Mouse (Mus musculus): ENCODE results near the gene Dcdc2a. TPM values are rescaled to one million over a fixed set of nuclear protein-coding genes. Genes with fewer than 3 reads are reported as not detected.

Gene Dcdc2a
- polyA plus RNA-seq, 1 experiment from 2014 or later = not detected

- no peak overlapping the region for H3K4me3 ChIP-seq (ENCODE audit: inconsistent target)
- WGBS (ENCODE audit: missing documents) = 91% methylated on average over 4 of the region's 4 CpGs
- no peaks in the 10 kb centered on the region for H3K36me3 ChIP-seq (ENCODE audit: inconsistent target)
- no peak overlapping the region for H3K27ac ChIP-seq
- no peaks in the 10 kb centered on the region for H3K79me2 ChIP-seq (ENCODE audit: inconsistent target)
Measured at GRCm38 (mm10) chr13:25067183-25067582, 11.4 kb downstream of the Dcdc2a start.

- WGBS (ENCODE audit: missing documents) = 89% methylated on average over 4 of the region's 4 CpGs
Measured at GRCm38 (mm10) chr13:25069765-25070164, 14.0 kb downstream of the Dcdc2a start.

GRCm38 (mm10) chr13:25070791-25071190 is 15.0 kb downstream of the Dcdc2a start:
- 92% methylated on average over 4 of the region's 4 CpGs for WGBS (ENCODE audit: missing documents)
- Histone ChIP-seq H3K79me2 (ENCODE audit: inconsistent target) (no peaks in the 10 kb centered on the region), H3K36me3 (ENCODE audit: inconsistent target) (no peaks in the 10 kb centered on the region), H3K4me3 (ENCODE audit: inconsistent target) (no peak overlapping the region), H3K27ac (no peak overlapping the region)

More at GRCm38 (mm10) chr13:25069765-25070164, 14.0 kb downstream of the Dcdc2a start:
- no peak overlapping the region for H3K4me3 ChIP-seq (ENCODE audit: inconsistent target)
- no peak overlapping the region for H3K27ac ChIP-seq
- H3K79me2 ChIP-seq (ENCODE audit: inconsistent target) = no peaks in the 10 kb centered on the region
- H3K36me3 ChIP-seq (ENCODE audit: inconsistent target) = no peaks in the 10 kb centered on the region

GRCm38 (mm10) chr13:25077262-25077661 is 21.5 kb downstream of the Dcdc2a start:
- Histone ChIP-seq H3K36me3 (ENCODE audit: inconsistent target) (no peaks in the 10 kb centered on the region), H3K27ac (no peak overlapping the region), H3K79me2 (ENCODE audit: inconsistent target) (no peaks in the 10 kb centered on the region), H3K4me3 (ENCODE audit: inconsistent target) (no peak overlapping the region)
- 19% methylated on average over 7 of the region's 7 CpGs for WGBS (ENCODE audit: missing documents)

- WGBS (ENCODE audit: missing documents) = 20% methylated on average over 15 of the region's 15 CpGs
- no peaks in the 10 kb centered on the region for H3K36me3 ChIP-seq (ENCODE audit: inconsistent target)
- H3K4me3 ChIP-seq (ENCODE audit: inconsistent target) = no peak overlapping the region
- H3K27ac ChIP-seq = no peak overlapping the region
- H3K79me2 ChIP-seq (ENCODE audit: inconsistent target) = no peaks in the 10 kb centered on the region
Measured at GRCm38 (mm10) chr13:25083144-25083572, 27.4 kb downstream of the Dcdc2a start.

- Histone ChIP-seq H3K36me3 (ENCODE audit: inconsistent target) (no peaks in the 10 kb centered on the region), H3K27ac (no peak overlapping the region), H3K79me2 (ENCODE audit: inconsistent target) (no peaks in the 10 kb centered on the region), H3K4me3 (ENCODE audit: inconsistent target) (no peak overlapping the region)
- WGBS (ENCODE audit: missing documents) = 93% methylated on average over 7 of the region's 7 CpGs
Measured at GRCm38 (mm10) chr13:25085147-25085546, 29.3 kb downstream of the Dcdc2a start.

- 92% methylated on average over 5 of the region's 5 CpGs for WGBS (ENCODE audit: missing documents)
- Histone ChIP-seq H3K79me2 (ENCODE audit: inconsistent target) (no peaks in the 10 kb centered on the region), H3K27ac (no peak overlapping the region), H3K36me3 (ENCODE audit: inconsistent target) (no peaks in the 10 kb centered on the region), H3K4me3 (ENCODE audit: inconsistent target) (no peak overlapping the region)
Measured at GRCm38 (mm10) chr13:25091347-25091746, 35.5 kb downstream of the Dcdc2a start.

- WGBS (ENCODE audit: missing documents) = 92% methylated on average over 4 of the region's 4 CpGs
Measured at GRCm38 (mm10) chr13:25093776-25094175, 38.0 kb downstream of the Dcdc2a start.

GRCm38 (mm10) chr13:25094381-25094780 is 38.6 kb downstream of the Dcdc2a start:
- Histone ChIP-seq H3K36me3 (ENCODE audit: inconsistent target) (no peaks in the 10 kb centered on the region), H3K79me2 (ENCODE audit: inconsistent target) (no peaks in the 10 kb centered on the region), H3K4me3 (ENCODE audit: inconsistent target) (no peak overlapping the region), H3K27ac (no peak overlapping the region)
- 76% methylated on average over 4 of the region's 4 CpGs for WGBS (ENCODE audit: missing documents)

More at GRCm38 (mm10) chr13:25093776-25094175, 38.0 kb downstream of the Dcdc2a start:
- Histone ChIP-seq H3K4me3 (ENCODE audit: inconsistent target) (no peak overlapping the region), H3K27ac (no peak overlapping the region), H3K36me3 (ENCODE audit: inconsistent target) (no peaks in the 10 kb centered on the region), H3K79me2 (ENCODE audit: inconsistent target) (no peaks in the 10 kb centered on the region)

- no peak overlapping the region for H3K4me3 ChIP-seq (ENCODE audit: inconsistent target)
Measured at GRCm38 (mm10) chr13:25097348-25097747, 41.5 kb downstream of the Dcdc2a start.

GRCm38 (mm10) chr13:25098578-25098977 is 42.8 kb downstream of the Dcdc2a start:
- WGBS (ENCODE audit: missing documents) = 77% methylated on average over 5 of the region's 5 CpGs
- Histone ChIP-seq H3K4me3 (ENCODE audit: inconsistent target) (no peak overlapping the region), H3K27ac (no peak overlapping the region), H3K36me3 (ENCODE audit: inconsistent target) (no peaks in the 10 kb centered on the region), H3K79me2 (ENCODE audit: inconsistent target) (no peaks in the 10 kb centered on the region)

More at GRCm38 (mm10) chr13:25097348-25097747, 41.5 kb downstream of the Dcdc2a start:
- no peak overlapping the region for H3K27ac ChIP-seq
- 92% methylated on average over 8 of the region's 8 CpGs for WGBS (ENCODE audit: missing documents)
- no peaks in the 10 kb centered on the region for H3K36me3 ChIP-seq (ENCODE audit: inconsistent target)
- H3K79me2 ChIP-seq (ENCODE audit: inconsistent target) = no peaks in the 10 kb centered on the region

- no peaks in the 10 kb centered on the region for H3K79me2 ChIP-seq (ENCODE audit: inconsistent target)
- no peaks in the 10 kb centered on the region for H3K36me3 ChIP-seq (ENCODE audit: inconsistent target)
- H3K27ac ChIP-seq = no peak overlapping the region
- no peak overlapping the region for H3K4me3 ChIP-seq (ENCODE audit: inconsistent target)
- WGBS (ENCODE audit: missing documents) = 93% methylated on average over 3 of the region's 3 CpGs
Measured at GRCm38 (mm10) chr13:25099508-25099907, 43.7 kb downstream of the Dcdc2a start.

- no peaks in the 10 kb centered on the region for H3K36me3 ChIP-seq (ENCODE audit: inconsistent target)
- H3K79me2 ChIP-seq (ENCODE audit: inconsistent target) = no peaks in the 10 kb centered on the region
- no peak overlapping the region for H3K4me3 ChIP-seq (ENCODE audit: inconsistent target)
- 82% methylated on average over 6 of the region's 6 CpGs for WGBS (ENCODE audit: missing documents)
- no peak overlapping the region for H3K27ac ChIP-seq
Measured at GRCm38 (mm10) chr13:25100581-25100980, 44.8 kb downstream of the Dcdc2a start.

GRCm38 (mm10) chr13:25105671-25106070 is 49.9 kb downstream of the Dcdc2a start:
- Histone ChIP-seq H3K36me3 (ENCODE audit: inconsistent target) (no peaks in the 10 kb centered on the region), H3K79me2 (ENCODE audit: inconsistent target) (no peaks in the 10 kb centered on the region), H3K4me3 (ENCODE audit: inconsistent target) (no peak overlapping the region), H3K27ac (no peak overlapping the region)

- 93% methylated on average over 5 of the region's 5 CpGs for WGBS (ENCODE audit: missing documents)
- Histone ChIP-seq H3K27ac (no peak overlapping the region), H3K79me2 (ENCODE audit: inconsistent target) (no peaks in the 10 kb centered on the region), H3K4me3 (ENCODE audit: inconsistent target) (no peak overlapping the region), H3K36me3 (ENCODE audit: inconsistent target) (no peaks in the 10 kb centered on the region)
Measured at GRCm38 (mm10) chr13:25106740-25107139, 50.9 kb downstream of the Dcdc2a start.

- no peak overlapping the region for H3K27ac ChIP-seq
- 62% methylated on average over 3 of the region's 3 CpGs for WGBS (ENCODE audit: missing documents)
- no peaks in the 10 kb centered on the region for H3K36me3 ChIP-seq (ENCODE audit: inconsistent target)
- H3K79me2 ChIP-seq (ENCODE audit: inconsistent target) = no peaks in the 10 kb centered on the region
- H3K4me3 ChIP-seq (ENCODE audit: inconsistent target) = no peak overlapping the region
Measured at GRCm38 (mm10) chr13:25108353-25108752, 52.5 kb downstream of the Dcdc2a start.

Measured in macrophage (primary cell).